Mouse (Mus musculus) left cerebral cortex, adult 8-10 months (tissue): ENCODE measurements around the gene Igsf9b. TPM values are rescaled to one million over a fixed set of nuclear protein-coding genes. Genes with fewer than 3 reads are reported as not detected.

Source experiments
- DNase-seq, 2 experiments: peaks; one replicate each; pipeline ENCODE4 v3.0.0; 2022; ENCODE audit warnings: low spot score in 2 of 2
- total RNA-seq, 4 experiments: library from RNA; stranded (reverse); gene quantifications; 2 replicates each; pipeline ENCODE4 v1.2.4; 2022

Gene Igsf9b
- total RNA-seq, 4 experiments from 2014 or later = 47.5 to 53.8 (median 50.6) TPM

- no peak for DNase-seq
Measured at GRCm38 (mm10) chr9:27330374-27330773, 31.4 kb downstream of the Igsf9b start.

GRCm38 (mm10) chr9:27331538-27331937 lies 32.5 kb downstream of the Igsf9b start:
- DNase-seq = no peak

- no peak for DNase-seq
Measured at GRCm38 (mm10) chr9:27334895-27335294, 35.9 kb downstream of the Igsf9b start.

- DNase-seq = no peak
Measured at GRCm38 (mm10) chr9:27336962-27337636, 38.1 kb downstream of the Igsf9b start.

GRCm38 (mm10) chr9:27339168-27339567 lies 40.2 kb downstream of the Igsf9b start:
- DNase-seq = no peak

GRCm38 (mm10) chr9:27346541-27347269 lies 47.7 kb downstream of the Igsf9b start:
- no peak for DNase-seq

- peak in 1 of 2 experiments; percentile 52 for DNase-seq
Measured at GRCm38 (mm10) chr9:27353082-27353481, 54.1 kb downstream of the Igsf9b start.

GRCm38 (mm10) chr9:27357893-27358292 lies 58.9 kb downstream of the Igsf9b start:
- DNase-seq = no peak

GRCm38 (mm10) chr9:27367231-27367630 lies 68.2 kb downstream of the Igsf9b start:
- no peak for DNase-seq

GRCm38 (mm10) chr9:27369108-27369507 lies 70.1 kb downstream of the Igsf9b start:
- no peak for DNase-seq

- no peak for DNase-seq
Measured at GRCm38 (mm10) chr9:27375746-27376145, 76.7 kb downstream of the Igsf9b start.

GRCm38 (mm10) chr9:27386951-27387350 lies 87.9 kb downstream of the Igsf9b start:
- no peak for DNase-seq

GRCm38 (mm10) chr9:27396500-27396899 lies 97.5 kb downstream of the Igsf9b start, which contains the start of gene Spata19:
Spata19 (plus strand) TSS chr9:27396800.
- DNase-seq = no peak

- DNase-seq = peak in 1 of 2 experiments; percentile 44
Measured at GRCm38 (mm10) chr9:27401169-27401568, 102.2 kb downstream of the Igsf9b start.

Other genes starting within 250 kb of the Igsf9b start
- 10 to 100 TPM; 34.7 to 44.4 (median 38.4) TPM for gene Jam3, start 143.8 kb upstream of the Igsf9b start, total RNA-seq
- gene Spata19, start 97.6 kb downstream of the Igsf9b start, total RNA-seq = 1 to 10 TPM in 2 of 4 experiments, under 1 TPM in 2; 0.51 to 1.9 (median 0.88) TPM